Mouse (Mus musculus): ENCODE data around the gene Tbcel. TPM values are rescaled to one million over a fixed set of nuclear protein-coding genes. Genes with fewer than 3 reads are reported as not detected.

Tbcel gene
- total RNA-seq, 2 experiments from 2014 or later: 56.4 to 59.3 TPM

DNA sequence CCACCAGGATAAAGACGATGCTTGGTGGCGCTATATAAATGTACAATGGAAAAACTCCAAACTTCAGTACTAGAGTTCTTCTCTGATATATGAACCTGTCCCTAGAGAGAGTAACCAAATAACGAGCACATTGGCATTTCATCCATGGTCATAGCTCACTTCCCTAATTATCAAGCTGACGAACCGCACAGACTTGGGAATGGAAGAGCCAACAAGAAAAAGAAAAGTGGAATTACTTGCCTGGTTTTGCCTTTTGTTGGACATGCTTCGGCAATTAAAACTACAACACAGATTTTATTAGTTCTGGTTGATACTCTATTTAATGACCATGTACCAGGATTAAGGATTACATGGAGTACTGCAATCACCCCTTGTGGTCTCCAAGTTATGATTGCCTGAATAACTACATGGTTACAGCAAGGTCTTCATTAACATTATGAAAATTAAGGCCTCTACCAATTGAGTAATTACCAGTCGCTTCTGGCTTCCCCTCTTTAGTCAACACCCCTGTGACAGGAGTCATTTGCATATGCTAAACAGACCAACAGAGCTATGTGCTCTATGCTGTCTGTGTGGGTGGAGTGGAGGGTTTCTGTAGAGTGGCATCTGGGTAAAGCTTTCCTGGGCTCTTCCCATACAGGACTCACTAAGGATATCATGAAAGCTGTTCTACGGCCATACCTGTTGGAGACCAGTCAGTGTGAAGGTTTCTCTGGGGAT is 124.8 kb downstream of the Tbcel start:
- DNase-seq: no peak

GRCm38 (mm10) chr9:42382063-42382462 is 125.5 kb downstream of the Tbcel start:
- DNase-seq: peak; percentile 22 to 27

DNA sequence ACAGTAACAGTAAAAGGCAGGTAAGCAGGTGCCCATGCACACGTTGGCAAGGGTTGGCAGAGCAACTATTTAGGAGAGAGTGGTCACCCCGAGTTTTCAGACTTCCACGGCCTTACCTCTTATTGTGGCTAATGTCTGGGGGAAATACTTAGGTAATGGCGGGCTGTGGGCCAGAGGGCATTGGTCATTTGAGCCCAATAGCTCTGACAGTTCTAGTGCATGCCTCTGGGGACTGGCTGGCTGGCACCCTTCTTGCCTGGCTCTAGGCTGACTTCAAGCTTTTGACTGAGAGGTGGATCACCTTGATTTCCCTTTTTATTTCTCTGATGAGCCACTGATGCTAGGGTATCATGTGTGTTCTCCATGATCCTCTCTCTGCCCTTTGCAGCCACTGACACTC is 129.5 kb downstream of the Tbcel start:
- DNase-seq: no peak

- DNase-seq: no peak
Measured at GRCm38 (mm10) chr9:42377656-42378055, 130.0 kb downstream of the Tbcel start.

DNA sequence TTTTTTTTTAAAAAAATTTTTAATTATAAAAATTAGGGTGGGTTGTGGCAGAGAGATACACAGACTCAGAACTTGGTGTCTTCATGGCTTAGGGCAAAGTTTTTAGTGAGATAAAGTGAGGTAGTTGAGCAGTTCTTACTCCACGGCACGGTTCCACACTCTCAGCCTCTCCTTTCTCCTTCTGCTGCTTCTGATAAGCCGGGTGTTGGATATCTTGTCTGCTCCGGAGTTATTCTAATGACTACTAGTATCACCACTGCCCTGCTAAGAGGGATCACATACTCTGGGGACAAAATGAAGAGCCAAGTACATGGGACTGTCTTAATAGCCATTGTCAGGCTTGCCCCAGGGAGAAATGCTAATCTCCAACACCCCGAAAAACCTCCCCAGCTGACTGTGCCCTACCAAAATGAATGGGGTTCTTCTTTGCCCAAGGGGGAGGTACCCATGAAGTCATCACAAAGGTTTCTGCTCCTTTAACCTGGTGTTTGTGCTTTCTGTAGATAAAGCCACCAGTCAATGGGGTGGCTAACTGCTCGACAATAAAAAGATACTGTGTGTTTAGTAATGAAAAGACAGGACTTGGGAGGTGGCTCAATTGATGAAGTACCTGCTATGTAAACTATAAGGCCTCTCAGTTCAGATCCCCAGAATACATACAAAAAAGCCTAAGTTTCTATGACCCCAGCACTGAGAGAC is 135.8 kb downstream of the Tbcel start:
- no peak for DNase-seq

Small RNA genes lying within 50 kb of the gene (microRNA-seq; reads per million reads assigned to microRNA genes)
- 0 reads per million in 2 experiments for gene Gm44311

Other genes with a start within 250 kb of the Tbcel start
- gene Sc5d, start 243.6 kb downstream of the Tbcel start, total RNA-seq (2021): 10 to 100 TPM; 58.6 to 59.0 TPM
- under 1 TPM; 0.48 to 0.55 TPM for gene Tecta, start 107.9 kb downstream of the Tbcel start, total RNA-seq (2021)

Measured in layer of hippocampus, postnatal 36 days (tissue).